Mouse (Mus musculus) adipocyte (in vitro differentiated cells): ENCODE data around the gene Dnah8.

Source experiments
- DNase-seq: peaks from one replicate; pipeline ENCODE4 v3.0.0-alpha.2; 2016; ENCODE audit warnings: low spot score

Gene Dnah8

GRCm38 (mm10) chr17:30662131-30662530 is 38.0 kb downstream of the Dnah8 start:
- DNase-seq: no peak

- DNase-seq: no peak
These were observed 39.0 kb downstream of the Dnah8 start for GRCm38 (mm10) chr17:30663170-30663569.

GRCm38 (mm10) chr17:30664856-30665255 is 40.7 kb downstream of the Dnah8 start:
- DNase-seq: no peak

GRCm38 (mm10) chr17:30672556-30672955 is 48.4 kb downstream of the Dnah8 start:
- no peak for DNase-seq

- DNase-seq: no peak
These were observed 48.9 kb downstream of the Dnah8 start for GRCm38 (mm10) chr17:30673023-30673422.

- no peak for DNase-seq
These were observed 51.0 kb downstream of the Dnah8 start for GRCm38 (mm10) chr17:30675021-30675740.

- no peak for DNase-seq
These were observed 54.4 kb downstream of the Dnah8 start for GRCm38 (mm10) chr17:30678523-30678922.

- DNase-seq: no peak
These were observed 55.5 kb downstream of the Dnah8 start for GRCm38 (mm10) chr17:30679612-30680011.

GRCm38 (mm10) chr17:30681604-30682003 is 57.5 kb downstream of the Dnah8 start:
- DNase-seq: peak; percentile 55

GRCm38 (mm10) chr17:30690181-30690580 is 66.0 kb downstream of the Dnah8 start:
- no peak for DNase-seq

GRCm38 (mm10) chr17:30691481-30691880 is 67.3 kb downstream of the Dnah8 start:
- DNase-seq: no peak

- DNase-seq: no peak
These were observed 70.1 kb downstream of the Dnah8 start for GRCm38 (mm10) chr17:30694281-30694680.

GRCm38 (mm10) chr17:30714732-30715131 is 90.6 kb downstream of the Dnah8 start:
- no peak for DNase-seq

GRCm38 (mm10) chr17:30718197-30718596 is 94.0 kb downstream of the Dnah8 start:
- no peak for DNase-seq

- DNase-seq: no peak
These were observed 94.9 kb downstream of the Dnah8 start for GRCm38 (mm10) chr17:30719031-30719430.

- no peak for DNase-seq
These were observed 103.6 kb downstream of the Dnah8 start for GRCm38 (mm10) chr17:30727788-30728187.

- no peak for DNase-seq
These were observed 108.6 kb downstream of the Dnah8 start for GRCm38 (mm10) chr17:30732736-30733135.

- no peak for DNase-seq
These were observed 110.6 kb downstream of the Dnah8 start for GRCm38 (mm10) chr17:30734770-30735169.

GRCm38 (mm10) chr17:30735454-30735853 is 111.3 kb downstream of the Dnah8 start:
- DNase-seq: no peak

- no peak for DNase-seq
These were observed 113.6 kb downstream of the Dnah8 start for GRCm38 (mm10) chr17:30737797-30738196.

GRCm38 (mm10) chr17:30739769-30740168 is 115.6 kb downstream of the Dnah8 start:
- DNase-seq: no peak

GRCm38 (mm10) chr17:30743947-30744346 is 119.8 kb downstream of the Dnah8 start:
- no peak for DNase-seq

- DNase-seq: peak; percentile 45
These were observed 122.2 kb downstream of the Dnah8 start for GRCm38 (mm10) chr17:30746056-30747024.
